Mouse (Mus musculus) testis, adult 2 months (tissue): ENCODE data around the gene Tfe3.
"Not testable (repeated sequence)": the region's sequence is repeated elsewhere in the genome, so short reads cannot be mapped to it uniquely, and the experiment has no call there.

ENCODE experiments used
- CTCF ChIP-seq: fragments of 200-500 bp; IDR thresholded peaks from 2 replicates; pipeline ENCODE4 v1.5.1; 2012; ENCODE audit warnings: low read depth, mild to moderate bottlenecking, inconsistent platforms, low read length, moderate library complexity; ENCODE audit not compliant: control insufficient read depth, insufficient read depth, insufficient replicate concordance
- POLR2A ChIP-seq: fragments of 200-500 bp; IDR thresholded peaks from 2 replicates; pipeline ENCODE4 v1.6.1; 2012; ENCODE audit warnings: low read depth, mild to moderate bottlenecking, inconsistent platforms, low read length, moderate library complexity; ENCODE audit not compliant: control insufficient read depth

DNA sequence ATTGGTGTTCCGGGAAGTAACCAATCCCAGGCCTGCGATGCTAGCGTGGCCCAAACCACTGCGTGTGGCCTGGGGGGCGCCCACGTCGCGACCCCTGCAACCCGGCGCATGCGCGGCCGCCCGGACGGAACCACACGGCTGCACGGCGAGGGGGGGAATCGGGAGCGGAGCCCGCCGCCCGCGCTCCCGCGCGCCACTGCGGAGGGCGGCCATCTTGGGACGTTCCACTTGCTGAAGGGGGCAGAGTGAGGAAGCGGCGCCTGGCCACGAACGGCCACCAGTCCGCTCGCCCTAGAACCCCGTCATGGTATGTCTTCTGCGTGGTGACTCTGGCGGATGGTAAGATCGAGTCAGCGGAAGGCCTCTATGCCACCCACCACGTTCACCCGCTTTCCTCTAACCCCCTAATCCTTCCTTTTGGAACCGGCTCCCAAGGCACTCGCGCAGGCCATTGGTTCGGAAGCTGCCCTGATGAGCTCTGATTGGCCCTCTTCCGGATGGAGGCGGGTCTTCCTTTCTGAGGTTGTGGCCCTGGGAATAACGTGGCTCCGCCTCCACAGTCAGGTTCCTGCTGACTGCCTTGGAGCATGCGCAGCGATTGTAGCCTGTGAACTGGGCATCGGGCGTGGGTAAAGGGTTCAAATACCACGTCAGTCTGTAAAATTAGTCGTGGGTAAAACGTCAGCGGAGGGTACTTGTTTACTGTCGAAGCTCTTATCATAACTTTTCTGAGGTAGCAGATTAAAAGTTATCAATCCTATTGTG lies 48.0 kb upstream of the Tfe3 start, which contains the start of gene Wdr45:
- TF ChIP-seq CTCF, POLR2A: not testable (repeated sequence)
